Mouse (Mus musculus) lung, postnatal 0 days (tissue): ENCODE measurements at regions not wholly inside any gene's neighbourhood (a gene's known extent, or its start where the extent isn't known, plus 50 kb on each side); places are given as distances from the start of the nearest gene placed in this dataset.

Experiments
- ATAC-seq: fragments of 200-750 bp; cut with Nextera tagmentation; 2 replicates; pipeline ENCODE4 v1.8.0; 2017; ENCODE audit warnings: moderate library complexity
- DNase-seq: peaks from one replicate; pipeline ENCODE4 v3.0.0-alpha.2; 2016; ENCODE audit warnings: low spot score
- H3K27ac ChIP-seq: fragments of 300-500 bp; sonication (generic); 2 replicates; pipeline ENCODE4 v1.5.1; 2014; ENCODE audit warnings: antibody characterized with exemption, mild to moderate bottlenecking, low read length, mixed read lengths
- H3K27me3 ChIP-seq: fragments of 300-500 bp; sonication (generic); replicated peaks from 2 replicates; pipeline ENCODE4 v1.6.1; 2014; ENCODE audit warnings: low read length, mixed read lengths; ENCODE audit not compliant: insufficient read depth
- H3K36me3 ChIP-seq: fragments of 300-500 bp; sonication (generic); 2 replicates; pipeline ENCODE4 v1.6.1; 2014; ENCODE audit warnings: low read length, mixed read lengths; ENCODE audit not compliant: insufficient read depth
- H3K4me1 ChIP-seq: fragments of 300-500 bp; sonication (generic); 2 replicates; pipeline ENCODE4 v1.6.1; 2014; ENCODE audit warnings: antibody characterized with exemption, low read depth, low read length, mixed read lengths; ENCODE audit not compliant: insufficient read depth
- H3K4me2 ChIP-seq: fragments of 300-500 bp; sonication (generic); replicated peaks from 2 replicates; pipeline ENCODE4 v1.6.1; 2014; ENCODE audit warnings: low read depth, mild to moderate bottlenecking, low read length, moderate library complexity, mixed read lengths
- H3K4me3 ChIP-seq: fragments of 300-500 bp; sonication (generic); 2 replicates; pipeline ENCODE4 v1.5.1; 2014; ENCODE audit warnings: low read depth, low read length
- H3K9ac ChIP-seq: fragments of 300-500 bp; sonication (generic); replicated peaks from 2 replicates; pipeline ENCODE4 v1.6.1; 2014; ENCODE audit warnings: low read depth, mild to moderate bottlenecking
- H3K9me3 ChIP-seq: fragments of 300-500 bp; sonication (generic); 2 replicates; pipeline ENCODE4 v1.6.1; 2016; ENCODE audit warnings: low read length, mixed read lengths
- CTCF ChIP-seq: IDR thresholded peaks from 2 replicates; pipeline ENCODE4 v1.5.1; 2016; ENCODE audit warnings: antibody characterized with exemption, mild to moderate bottlenecking
- EP300 ChIP-seq: IDR thresholded peaks from 2 replicates; pipeline ENCODE4 v1.6.1; 2016; ENCODE audit warnings: antibody characterized with exemption, mild to moderate bottlenecking, control low read depth
- WGBS: fragments of 180-500 bp; shearing (Covaris S2); extraction: QIAGEN DNeasy Blood & Tissue Kit; methylation state at CpG from one replicate; pipeline ENCODE4 v1.1.7; 2014; 5-methylcytosine and 5-hydroxymethylcytosine counted together

DNA sequence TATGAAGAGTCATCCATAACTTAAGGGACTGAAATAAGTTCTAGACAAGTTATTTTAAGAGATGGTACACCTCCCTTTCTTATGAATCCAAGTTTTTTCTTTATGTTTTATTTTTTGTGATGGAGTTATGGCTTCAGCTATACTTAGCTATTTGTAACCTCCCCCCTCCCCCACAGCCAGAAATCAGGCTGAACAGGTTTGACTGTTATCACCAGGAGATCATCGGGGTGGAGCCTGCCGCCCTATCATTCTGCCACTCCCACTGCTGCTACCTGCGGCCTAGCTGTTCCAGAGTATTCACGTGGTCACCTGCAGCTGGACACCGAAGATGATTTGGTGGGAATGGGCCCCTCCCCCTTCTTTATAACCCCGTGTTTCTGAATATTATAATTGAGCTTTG is 172.9 kb upstream of the Tpk1 start:
- Histone ChIP-seq H3K27me3 (no peaks in the 10 kb centered on the region), H3K4me1 (no peaks in the 10 kb centered on the region), H3K9ac (no peak overlapping the region), H3K4me3 (no peak overlapping the region), H3K27ac (no peak overlapping the region), H3K36me3 (no peaks in the 10 kb centered on the region), H3K9me3 (no peaks in the 10 kb centered on the region), H3K4me2 (no peak overlapping the region)
- WGBS, result 38% methylated on average over 6 of the region's 6 CpGs
- ATAC-seq, result no peak
- TF ChIP-seq CTCF (no peak), EP300 (no peak)
- no peak for DNase-seq

GRCm38 (mm10) chr6:43829903-43830302 is 163.8 kb upstream of the Tpk1 start:
- 61% methylated on average over 3 of the region's 3 CpGs for WGBS

More at GRCm38 (mm10) chr6:43829903-43830302, 163.8 kb upstream of the Tpk1 start:
- Histone ChIP-seq H3K36me3 (no peaks in the 10 kb centered on the region), H3K27me3 (no peaks in the 10 kb centered on the region), H3K4me2 (no peak overlapping the region), H3K27ac (no peak overlapping the region), H3K4me1 (no peaks in the 10 kb centered on the region), H3K9ac (no peak overlapping the region), H3K9me3 (no peaks in the 10 kb centered on the region), H3K4me3 (no peak overlapping the region)
- ATAC-seq (no peak), DNase-seq (no peak)
- TF ChIP-seq EP300 (no peak), CTCF (no peak)
